Mouse (Mus musculus) heart, embryonic 16.5 days (tissue): ENCODE results near the gene Fndc4. TPM values are rescaled to one million over a fixed set of nuclear protein-coding genes. Genes with fewer than 3 reads are reported as not detected.

Experiments
- ATAC-seq: fragments of 200-750 bp; cut with Nextera tagmentation; replicated peaks from 2 replicates; pipeline ENCODE4 v1.8.0; 2017; ENCODE audit warnings: moderate number of reproducible peaks; ENCODE audit not compliant: insufficient read depth, low FRiP score; ENCODE audit errors: extremely low read depth
- H3K27ac ChIP-seq: fragments of 300-500 bp; sonication (generic); 2 replicates; pipeline ENCODE4 v1.5.1; 2014; ENCODE audit warnings: mild to moderate bottlenecking, low read length, control low read depth, moderate library complexity
- H3K27me3 ChIP-seq: fragments of 300-500 bp; sonication (generic); 2 replicates; pipeline ENCODE4 v1.6.1; 2014; ENCODE audit warnings: low read length, mixed read lengths; ENCODE audit not compliant: control insufficient read depth, insufficient read depth
- H3K36me3 ChIP-seq: fragments of 300-500 bp; sonication (generic); 2 replicates; pipeline ENCODE4 v1.6.1; 2014; ENCODE audit not compliant: control insufficient read depth, insufficient read depth
- H3K4me1 ChIP-seq: fragments of 300-500 bp; sonication (generic); 2 replicates; pipeline ENCODE4 v1.6.1; 2014; ENCODE audit warnings: low read length, mixed read lengths; ENCODE audit not compliant: control insufficient read depth, insufficient read depth
- H3K4me2 ChIP-seq: fragments of 300-500 bp; sonication (generic); 2 replicates; pipeline ENCODE4 v1.6.1; 2014; ENCODE audit warnings: low read depth, mild to moderate bottlenecking, control low read depth, low read length
- H3K4me3 ChIP-seq: fragments of 300-500 bp; sonication (generic); 2 replicates; pipeline ENCODE4 v1.5.1; 2014; ENCODE audit warnings: mild to moderate bottlenecking, control low read depth, low read length
- H3K9ac ChIP-seq: fragments of 300-500 bp; sonication (generic); 2 replicates; pipeline ENCODE4 v1.6.1; 2014; ENCODE audit warnings: low read length, control low read depth
- H3K9me3 ChIP-seq: fragments of 300-500 bp; sonication (generic); replicated peaks from 2 replicates; pipeline ENCODE4 v1.6.1; 2016; ENCODE audit warnings: low read length; ENCODE audit not compliant: control insufficient read depth
- whole genome bisulfite sequencing: fragments of 180-500 bp; shearing (Covaris S2); extraction: QIAGEN DNeasy Blood & Tissue Kit; methylation state at CpG from one replicate; pipeline ENCODE4 v1.1.7; 2014; 5-methylcytosine and 5-hydroxymethylcytosine counted together
- polyA plus RNA-seq: library from polyadenylated mRNA; unstranded; fragments of >200 nt; fragmentation: Nextera tagmentation; extraction: Ambion mirVana; gene quantifications from 2 replicates; pipeline ENCODE4 v1.2.1, GENCODE M21; 2015

Fndc4 gene
- polyA plus RNA-seq, 1 experiment from 2014 or later = 16.9 TPM

- Histone ChIP-seq H3K4me2 (no peak overlapping the region), H3K4me3 (no peak overlapping the region), H3K27me3 (no peaks in the 10 kb centered on the region), H3K4me1 (peaks cover 4% of the 10 kb centered on the region; the same call in 1 of the 2 replicates), H3K9me3 (no peaks in the 10 kb centered on the region), H3K27ac (no peak overlapping the region), H3K36me3 (no peaks in the 10 kb centered on the region), H3K9ac (no peak overlapping the region)
- ATAC-seq = no peak
- WGBS = 76% methylated on average over 3 of the region's 3 CpGs
Observed at GRCm38 (mm10) chr5:31297981-31298380, 2.1 kb upstream of the Fndc4 start.

GRCm38 (mm10) chr5:31297047-31297757 is 1.3 kb upstream of the Fndc4 start, which contains the start of gene Gckr:
Gene Gckr, plus strand, starts transcription at chr5:31297443.
- Histone ChIP-seq H3K4me3 (no peak within 1 kb of the TSS; the same call in 1 of the 2 replicates), H3K27me3 (no peaks in the 10 kb centered on the region), H3K36me3 (no peaks in the 10 kb centered on the region), H3K9ac (no peak within 1 kb of the TSS), H3K4me2 (no peak within 1 kb of the TSS), H3K4me1 (peaks cover 4% of the 10 kb centered on the region; the same call in 1 of the 2 replicates), H3K27ac (no peak within 1 kb of the TSS), H3K9me3 (no peaks in the 10 kb centered on the region)
- ATAC-seq = no peak
- 40% methylated on average over 13 of the region's 13 CpGs for WGBS

- H3K27ac ChIP-seq = no peak overlapping the region
- WGBS = 9% methylated on average over 28 of the region's 29 CpGs
- no peak for ATAC-seq
Observed at GRCm38 (mm10) chr5:31294964-31295605, 795 bp downstream of the Fndc4 start.

GRCm38 (mm10) chr5:31291361-31291688 is 4.6 kb downstream of the Fndc4 start:
- Histone ChIP-seq H3K9ac (peak overlapping the region; percentile 72), H3K4me3 (peak overlapping the region; percentile 70), H3K4me2 (peak overlapping the region; percentile 89), H3K36me3 (0 out of 2 replicates have a peak, but pooled peaks cover 3% of the 10 kb centered on the region), H3K9me3 (no peaks in the 10 kb centered on the region), H3K4me1 (peaks cover 12% of the 10 kb centered on the region), H3K27ac (peak overlapping the region; percentile 79), H3K27me3 (no peaks in the 10 kb centered on the region)
- no peak; the same call in 1 of the 2 replicates for ATAC-seq
- WGBS = 2% methylated on average over 9 of the region's 9 CpGs

More at GRCm38 (mm10) chr5:31294964-31295605, 795 bp downstream of the Fndc4 start:
- peak overlapping the region; percentile 89 for H3K9ac ChIP-seq
- H3K4me2 ChIP-seq = peak overlapping the region; percentile 96
- H3K9me3 ChIP-seq = no peaks in the 10 kb centered on the region
- peak overlapping the region; percentile 69 for H3K4me3 ChIP-seq
- no peaks in the 10 kb centered on the region for H3K36me3 ChIP-seq
- peaks cover 10% of the 10 kb centered on the region for H3K4me1 ChIP-seq
- H3K27me3 ChIP-seq = no peaks in the 10 kb centered on the region

- Histone ChIP-seq H3K4me2 (peak within 1 kb of the TSS; percentile 89), H3K9me3 (no peaks in the 10 kb centered on the region), H3K27me3 (no peaks in the 10 kb centered on the region), H3K4me3 (peak within 1 kb of the TSS; percentile 70), H3K27ac (peak within 1 kb of the TSS; percentile 79), H3K9ac (peak within 1 kb of the TSS; percentile 76), H3K36me3 (peaks cover 4% of the 10 kb centered on the region; the same call in 1 of the 2 replicates), H3K4me1 (peaks cover 12% of the 10 kb centered on the region)
- ATAC-seq = peak; percentile 95
- 2% methylated on average over 45 of the region's 45 CpGs for WGBS
Observed at GRCm38 (mm10) chr5:31290521-31291360, 5.1 kb downstream of the Fndc4 start, which contains the start of gene Ift172. Gene Ift172, minus strand, starts transcription at chr5:31291116.

- peak overlapping the region; percentile 70; the same call in 1 of the 2 replicates for H3K4me3 ChIP-seq
Observed at GRCm38 (mm10) chr5:31289626-31290230, 6.2 kb downstream of the Fndc4 start.

GRCm38 (mm10) chr5:31288655-31289054 is 7.2 kb downstream of the Fndc4 start:
- H3K4me3 ChIP-seq = no peak overlapping the region
- H3K9ac ChIP-seq = no peak overlapping the region
- H3K27me3 ChIP-seq = no peaks in the 10 kb centered on the region
- peaks cover 8% of the 10 kb centered on the region for H3K4me1 ChIP-seq
- 78% methylated on average over 3 of the region's 3 CpGs for WGBS
- H3K27ac ChIP-seq = no peak overlapping the region
- H3K4me2 ChIP-seq = no peak overlapping the region
- no peak for ATAC-seq
- no peaks in the 10 kb centered on the region for H3K9me3 ChIP-seq
- peaks cover 16% of the 10 kb centered on the region; the same call in 1 of the 2 replicates for H3K36me3 ChIP-seq

More at GRCm38 (mm10) chr5:31289626-31290230, 6.2 kb downstream of the Fndc4 start:
- no peak for ATAC-seq
- peak overlapping the region; percentile 89 for H3K4me2 ChIP-seq
- H3K4me1 ChIP-seq = peaks cover 8% of the 10 kb centered on the region
- 61% methylated on average over 3 of the region's 3 CpGs for WGBS
- peaks cover 8% of the 10 kb centered on the region; the same call in 1 of the 2 replicates for H3K36me3 ChIP-seq
- H3K27me3 ChIP-seq = no peaks in the 10 kb centered on the region
- H3K9ac ChIP-seq = no peak overlapping the region
- no peaks in the 10 kb centered on the region for H3K9me3 ChIP-seq
- H3K27ac ChIP-seq = no peak overlapping the region

- no peak overlapping the region for H3K4me3 ChIP-seq
- WGBS = 55% methylated on average over 4 of the region's 4 CpGs
- H3K27me3 ChIP-seq = no peaks in the 10 kb centered on the region
- no peak overlapping the region for H3K9ac ChIP-seq
- H3K4me1 ChIP-seq = peaks cover 8% of the 10 kb centered on the region
- H3K4me2 ChIP-seq = no peak overlapping the region
- no peaks in the 10 kb centered on the region for H3K9me3 ChIP-seq
- H3K36me3 ChIP-seq = peaks cover 19% of the 10 kb centered on the region
- no peak overlapping the region for H3K27ac ChIP-seq
- no peak for ATAC-seq
Observed at GRCm38 (mm10) chr5:31288225-31288624, 7.7 kb downstream of the Fndc4 start.
